Mouse (Mus musculus) neural tube, embryonic 12.5 days (tissue): ENCODE results near the gene Anxa1. TPM values are rescaled to one million over a fixed set of nuclear protein-coding genes. Genes with fewer than 3 reads are reported as not detected.

Source experiments
- ATAC-seq: fragments of 200-750 bp; cut with Nextera tagmentation; 2 replicates; pipeline ENCODE4 v1.8.0; 2017; ENCODE audit warnings: low read depth, mild to moderate bottlenecking, moderate TSS enrichment, moderate library complexity; ENCODE audit not compliant: low FRiP score
- H3K27ac ChIP-seq: fragments of 300-500 bp; sonication (generic); 2 replicates; pipeline ENCODE4 v1.5.1; 2016
- H3K27me3 ChIP-seq: fragments of 300-500 bp; sonication (generic); replicated peaks from 2 replicates; pipeline ENCODE4 v1.6.1; 2016; ENCODE audit warnings: mild to moderate bottlenecking
- H3K36me3 ChIP-seq: fragments of 300-500 bp; sonication (generic); 2 replicates; pipeline ENCODE4 v1.6.1; 2016; ENCODE audit warnings: mild to moderate bottlenecking
- H3K4me1 ChIP-seq: fragments of 300-500 bp; sonication (generic); 2 replicates; pipeline ENCODE4 v1.6.1; 2016
- H3K4me2 ChIP-seq: fragments of 300-500 bp; sonication (generic); replicated peaks from 2 replicates; pipeline ENCODE4 v1.6.1; 2016; ENCODE audit warnings: mild to moderate bottlenecking
- H3K4me3 ChIP-seq: fragments of 300-500 bp; sonication (generic); 2 replicates; pipeline ENCODE4 v1.5.1; 2016
- H3K9ac ChIP-seq: fragments of 300-500 bp; sonication (generic); 2 replicates; pipeline ENCODE4 v1.6.1; 2016; ENCODE audit warnings: mild to moderate bottlenecking
- H3K9me3 ChIP-seq: fragments of 300-500 bp; sonication (generic); 2 replicates; pipeline ENCODE4 v1.6.1; 2016; ENCODE audit warnings: mild to moderate bottlenecking
- WGBS: fragments of 180-500 bp; shearing (Covaris S2); methylation state at CpG from one replicate; pipeline ENCODE4 v1.1.7; 2016; 5-methylcytosine and 5-hydroxymethylcytosine counted together
- polyA plus RNA-seq: library from polyadenylated mRNA; unstranded; fragments of >200 nt; fragmentation: Nextera tagmentation; extraction: Ambion mirVana; gene quantifications from 2 replicates; pipeline ENCODE4 v1.2.1, GENCODE M21; 2016

The Anxa1 gene
- polyA plus RNA-seq, 1 experiment from 2014 or later = 4.1 TPM

- no peaks in the 10 kb centered on the region for H3K4me1 ChIP-seq
- no peaks in the 10 kb centered on the region for H3K27me3 ChIP-seq
- H3K9ac ChIP-seq = no peak overlapping the region
- H3K4me2 ChIP-seq = no peak overlapping the region
- no peaks in the 10 kb centered on the region for H3K36me3 ChIP-seq
- WGBS = 52% methylated on average over 5 of the region's 5 CpGs
- no peak overlapping the region for H3K4me3 ChIP-seq
- ATAC-seq = no peak
- H3K9me3 ChIP-seq = no peaks in the 10 kb centered on the region
- H3K27ac ChIP-seq = no peak overlapping the region
These were observed 11.9 kb upstream of the Anxa1 start for GRCm38 (mm10) chr19:20402516-20403200.

GRCm38 (mm10) chr19:20401961-20402360, 11.2 kb upstream of the Anxa1 start:
- no peaks in the 10 kb centered on the region for H3K9me3 ChIP-seq
- no peak overlapping the region for H3K4me3 ChIP-seq
- no peak overlapping the region for H3K9ac ChIP-seq
- no peak for ATAC-seq
- WGBS = 85% methylated on average over 3 of the region's 3 CpGs
- no peaks in the 10 kb centered on the region for H3K27me3 ChIP-seq
- H3K4me2 ChIP-seq = no peak overlapping the region
- H3K4me1 ChIP-seq = no peaks in the 10 kb centered on the region
- H3K36me3 ChIP-seq = no peaks in the 10 kb centered on the region
- no peak overlapping the region for H3K27ac ChIP-seq

DNA sequence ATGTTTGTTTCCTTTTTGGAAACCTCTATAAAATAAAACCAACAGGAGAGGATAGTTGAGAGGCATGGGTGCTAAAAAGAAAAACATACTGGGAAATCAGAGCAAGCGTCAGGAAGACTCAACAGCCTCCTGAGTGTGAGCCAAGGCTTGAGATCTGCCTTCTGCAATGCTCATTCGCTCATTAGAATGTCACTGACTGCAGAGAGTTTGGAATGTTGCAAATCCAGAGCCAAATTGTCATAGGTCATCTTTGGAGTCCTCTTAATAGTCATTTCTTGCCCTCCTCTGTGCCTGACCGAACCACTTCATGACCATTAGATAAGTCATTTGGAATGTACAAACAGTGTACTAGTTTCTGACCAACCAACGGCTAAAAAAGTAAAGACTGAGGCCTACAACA, 8.4 kb upstream of the Anxa1 start:
- 89% methylated on average over 4 of the region's 4 CpGs for WGBS
- Histone ChIP-seq H3K27ac (no peak overlapping the region), H3K4me1 (no peaks in the 10 kb centered on the region), H3K36me3 (no peaks in the 10 kb centered on the region), H3K4me3 (no peak overlapping the region), H3K4me2 (no peak overlapping the region), H3K9ac (no peak overlapping the region), H3K9me3 (no peaks in the 10 kb centered on the region), H3K27me3 (no peaks in the 10 kb centered on the region)
- ATAC-seq = no peak

DNA sequence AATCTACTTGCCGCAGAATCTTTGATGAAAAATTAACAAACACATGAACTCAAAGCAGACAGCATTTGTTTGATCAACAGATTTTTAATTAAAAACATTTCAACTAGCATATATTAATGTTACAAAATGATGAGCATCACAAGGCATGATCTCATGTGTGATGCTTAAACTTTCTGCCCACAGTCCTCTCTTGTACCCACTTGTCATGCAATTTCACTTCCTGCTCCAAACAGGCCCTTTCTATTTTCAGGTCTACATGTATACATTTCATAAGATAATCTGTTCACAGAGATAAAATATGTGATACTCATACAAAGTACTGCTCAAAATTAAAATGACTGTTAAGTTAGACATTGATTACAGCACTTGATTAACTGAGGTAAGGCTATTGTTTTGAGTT, 6.3 kb upstream of the Anxa1 start:
- no peak for ATAC-seq
- Histone ChIP-seq H3K4me1 (no peaks in the 10 kb centered on the region), H3K9ac (no peak overlapping the region), H3K27ac (no peak overlapping the region), H3K4me2 (no peak overlapping the region), H3K36me3 (no peaks in the 10 kb centered on the region), H3K27me3 (no peaks in the 10 kb centered on the region), H3K4me3 (no peak overlapping the region), H3K9me3 (no peaks in the 10 kb centered on the region)
- 98% methylated on average over 1 of the region's 1 CpGs for WGBS

DNA sequence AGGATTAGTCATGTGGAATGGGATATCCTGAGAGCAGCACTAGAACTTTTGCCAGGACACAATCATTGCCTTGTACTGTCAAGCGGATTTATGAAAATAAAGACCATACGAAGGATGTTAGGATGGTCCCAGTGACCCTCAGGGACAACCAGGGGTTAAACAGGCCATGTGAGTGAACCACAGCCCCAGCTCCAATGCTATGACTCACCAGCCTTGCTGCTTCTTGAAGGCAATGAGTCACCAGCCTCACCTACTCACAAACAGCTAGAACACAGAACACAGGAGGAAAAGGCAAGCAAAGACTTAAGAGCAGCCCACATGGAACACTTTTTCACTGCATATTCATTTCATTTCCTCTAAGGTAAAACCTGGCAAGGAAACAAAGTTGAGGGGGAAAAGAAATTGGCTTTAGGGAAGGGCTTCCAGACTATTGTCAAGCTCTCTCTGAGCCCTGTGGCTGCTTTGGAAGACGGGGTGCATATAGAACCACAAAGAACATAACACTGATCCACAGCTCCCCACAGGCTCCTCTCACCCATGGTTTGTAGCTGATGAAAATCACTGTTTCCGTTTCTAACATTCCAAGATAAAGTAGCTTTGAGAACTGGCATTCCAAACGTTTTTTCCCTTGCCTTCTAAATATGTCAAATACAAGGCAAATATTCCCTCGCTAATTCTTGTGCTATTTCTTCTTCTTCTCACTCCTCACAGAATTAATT, 3.0 kb upstream of the Anxa1 start:
- H3K27me3 ChIP-seq = no peaks in the 10 kb centered on the region
- no peaks in the 10 kb centered on the region for H3K9me3 ChIP-seq
- H3K4me2 ChIP-seq = no peak overlapping the region
- no peak for ATAC-seq
- no peak overlapping the region for H3K9ac ChIP-seq
- WGBS = 84% methylated on average over 6 of the region's 6 CpGs
- no peaks in the 10 kb centered on the region for H3K36me3 ChIP-seq
- H3K27ac ChIP-seq = no peak overlapping the region
- no peak overlapping the region for H3K4me3 ChIP-seq
- H3K4me1 ChIP-seq = no peaks in the 10 kb centered on the region

- Histone ChIP-seq H3K4me2 (no peak overlapping the region), H3K27ac (no peak overlapping the region), H3K27me3 (no peaks in the 10 kb centered on the region), H3K4me3 (no peak overlapping the region), H3K9me3 (no peaks in the 10 kb centered on the region), H3K4me1 (no peaks in the 10 kb centered on the region), H3K9ac (no peak overlapping the region), H3K36me3 (no peaks in the 10 kb centered on the region)
- WGBS = 90% methylated on average over 7 of the region's 7 CpGs
- no peak for ATAC-seq
These were observed 1.0 kb downstream of the Anxa1 start for GRCm38 (mm10) chr19:20389723-20390122.

- no peaks in the 10 kb centered on the region for H3K36me3 ChIP-seq
- no peak overlapping the region for H3K4me2 ChIP-seq
- WGBS = 83% methylated on average over 6 of the region's 6 CpGs
- H3K27me3 ChIP-seq = no peaks in the 10 kb centered on the region
- no peak for ATAC-seq
- H3K9me3 ChIP-seq = no peaks in the 10 kb centered on the region
- H3K4me3 ChIP-seq = no peak overlapping the region
- no peak overlapping the region for H3K27ac ChIP-seq
- no peak overlapping the region for H3K9ac ChIP-seq
- no peaks in the 10 kb centered on the region for H3K4me1 ChIP-seq
These were observed 1.5 kb downstream of the Anxa1 start for GRCm38 (mm10) chr19:20389245-20389644.

DNA sequence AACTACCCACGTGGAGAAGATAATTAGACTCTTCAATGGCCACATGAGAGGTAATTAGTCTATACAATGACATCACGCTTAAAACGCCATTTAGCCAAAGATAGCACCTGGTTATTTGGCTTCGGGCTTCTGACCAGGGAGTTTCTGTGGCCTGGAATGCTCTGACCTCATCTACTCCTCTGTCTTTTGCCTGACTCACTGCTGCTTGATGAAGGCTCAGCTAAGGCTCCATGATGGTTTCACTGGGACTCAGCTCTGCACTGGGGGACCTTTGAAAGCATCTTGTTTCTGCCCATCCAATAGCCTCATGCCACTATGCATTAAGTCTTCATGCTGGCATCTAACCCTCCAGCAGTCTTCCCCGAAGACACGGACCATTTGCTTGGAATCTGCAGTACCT, 2.5 kb downstream of the Anxa1 start:
- Histone ChIP-seq H3K9ac (no peak overlapping the region), H3K4me1 (no peaks in the 10 kb centered on the region), H3K4me3 (no peak overlapping the region), H3K4me2 (no peak overlapping the region), H3K9me3 (no peaks in the 10 kb centered on the region), H3K27me3 (no peaks in the 10 kb centered on the region), H3K36me3 (no peaks in the 10 kb centered on the region), H3K27ac (no peak overlapping the region)
- 87% methylated on average over 6 of the region's 6 CpGs for WGBS
- ATAC-seq = no peak

DNA sequence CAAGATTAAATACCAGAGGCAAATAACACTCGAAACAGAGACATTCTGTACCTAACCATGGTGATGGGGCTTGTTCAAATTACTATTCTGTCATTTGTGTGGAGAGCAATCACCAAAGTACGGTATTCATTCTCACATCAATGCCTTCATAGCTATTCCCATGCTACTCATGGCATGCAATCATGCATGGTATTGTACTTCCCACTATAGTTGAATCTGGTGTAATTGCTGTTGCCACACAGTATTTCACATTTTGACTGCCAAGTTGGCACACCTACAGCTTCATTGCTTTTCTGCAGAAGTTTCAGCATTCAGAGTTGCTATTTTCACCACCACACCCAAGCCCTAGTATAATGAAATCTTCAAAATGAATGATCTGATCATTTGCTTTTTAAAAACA, 4.4 kb downstream of the Anxa1 start:
- Histone ChIP-seq H3K9me3 (no peaks in the 10 kb centered on the region), H3K4me2 (no peak overlapping the region), H3K36me3 (no peaks in the 10 kb centered on the region), H3K9ac (no peak overlapping the region), H3K4me3 (no peak overlapping the region), H3K4me1 (no peaks in the 10 kb centered on the region), H3K27ac (no peak overlapping the region), H3K27me3 (no peaks in the 10 kb centered on the region)
- no peak for ATAC-seq
- 74% methylated on average over 2 of the region's 2 CpGs for WGBS

- 87% methylated on average over 6 of the region's 6 CpGs for WGBS
- Histone ChIP-seq H3K4me1 (no peaks in the 10 kb centered on the region), H3K4me2 (no peak overlapping the region), H3K36me3 (no peaks in the 10 kb centered on the region), H3K9ac (no peak overlapping the region), H3K27ac (no peak overlapping the region), H3K27me3 (no peaks in the 10 kb centered on the region), H3K4me3 (no peak overlapping the region), H3K9me3 (no peaks in the 10 kb centered on the region)
- ATAC-seq = no peak
These were observed 5.1 kb downstream of the Anxa1 start for GRCm38 (mm10) chr19:20385645-20386044.

DNA sequence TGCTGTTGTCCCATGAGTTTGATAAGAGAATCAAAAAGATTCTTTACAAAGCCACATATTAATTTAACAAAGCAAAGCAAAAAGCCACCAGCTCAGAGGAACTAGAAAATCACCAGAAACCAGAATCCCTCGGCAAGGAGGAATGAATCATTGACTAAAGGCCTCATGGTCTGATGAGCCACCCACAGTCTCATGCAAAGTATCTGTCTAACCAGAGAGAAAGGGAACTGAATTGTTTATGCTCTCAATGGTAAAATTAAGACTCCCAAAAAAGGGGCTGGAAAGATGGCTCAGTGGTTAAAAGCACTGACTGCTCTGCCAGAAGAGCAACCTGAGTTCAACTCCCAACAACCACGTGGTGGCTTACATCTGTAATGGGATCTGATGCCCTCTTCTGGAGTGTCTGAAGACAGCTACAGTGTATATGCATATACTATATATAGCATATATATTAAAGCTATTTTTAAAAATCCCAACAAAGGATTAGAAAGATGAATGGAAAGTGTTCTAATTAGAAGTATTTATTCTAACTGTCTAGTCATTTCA, 9.5 kb downstream of the Anxa1 start:
- H3K4me2 ChIP-seq = no peak overlapping the region
- H3K9me3 ChIP-seq = no peaks in the 10 kb centered on the region
- no peaks in the 10 kb centered on the region for H3K4me1 ChIP-seq
- no peaks in the 10 kb centered on the region for H3K27me3 ChIP-seq
- no peak overlapping the region for H3K4me3 ChIP-seq
- 73% methylated on average over 2 of the region's 2 CpGs for WGBS
- no peak overlapping the region for H3K9ac ChIP-seq
- no peak overlapping the region for H3K27ac ChIP-seq
- H3K36me3 ChIP-seq = no peaks in the 10 kb centered on the region
- no peak for ATAC-seq

- Histone ChIP-seq H3K4me1 (no peaks in the 10 kb centered on the region), H3K36me3 (no peaks in the 10 kb centered on the region), H3K27ac (no peak overlapping the region), H3K4me3 (no peak overlapping the region), H3K4me2 (no peak overlapping the region), H3K9ac (no peak overlapping the region), H3K27me3 (no peaks in the 10 kb centered on the region), H3K9me3 (no peaks in the 10 kb centered on the region)
- WGBS = 90% methylated on average over 2 of the region's 2 CpGs
- ATAC-seq = no peak
These were observed 20.6 kb downstream of the Anxa1 start for GRCm38 (mm10) chr19:20370175-20370574.

- Histone ChIP-seq H3K27ac (no peak overlapping the region), H3K9ac (no peak overlapping the region), H3K36me3 (no peaks in the 10 kb centered on the region), H3K4me2 (no peak overlapping the region), H3K27me3 (no peaks in the 10 kb centered on the region), H3K9me3 (no peaks in the 10 kb centered on the region), H3K4me1 (no peaks in the 10 kb centered on the region), H3K4me3 (no peak overlapping the region)
- 93% methylated on average over 5 of the region's 5 CpGs for WGBS
- ATAC-seq = no peak
These were observed 24.2 kb downstream of the Anxa1 start for GRCm38 (mm10) chr19:20366571-20366970.
